Mouse (Mus musculus) frontal cortex, postnatal 14 days (tissue): Measurements from ENCODE around the gene Mapk8.

ENCODE experiments used
- DNase-seq, 2 experiments: peaks; one replicate each; pipeline ENCODE4 v3.0.0; 2022; ENCODE audit warnings: low spot score in 2 of 2

Gene Mapk8

GRCm38 (mm10) chr14:33348146-33348545 lies 98.8 kb downstream of the Mapk8 start:
- no peak for DNase-seq

- no peak for DNase-seq
Observed at GRCm38 (mm10) chr14:33347738-33348137, 99.2 kb downstream of the Mapk8 start.

- no peak for DNase-seq
Observed at GRCm38 (mm10) chr14:33346546-33346945, 100.4 kb downstream of the Mapk8 start.

GRCm38 (mm10) chr14:33343131-33343725 lies 103.7 kb downstream of the Mapk8 start:
- DNase-seq, result no peak

- DNase-seq, result no peak
Observed at GRCm38 (mm10) chr14:33338684-33339083, 108.3 kb downstream of the Mapk8 start.

GRCm38 (mm10) chr14:33335733-33336132 lies 111.2 kb downstream of the Mapk8 start:
- DNase-seq, result no peak

- DNase-seq, result no peak
Observed at GRCm38 (mm10) chr14:33334402-33334801, 112.6 kb downstream of the Mapk8 start.

GRCm38 (mm10) chr14:33333833-33334232 lies 113.1 kb downstream of the Mapk8 start:
- DNase-seq, result no peak

- DNase-seq, result no peak
Observed at GRCm38 (mm10) chr14:33331627-33332026, 115.3 kb downstream of the Mapk8 start.

- DNase-seq, result no peak
Observed at GRCm38 (mm10) chr14:33330986-33331385, 116.0 kb downstream of the Mapk8 start.

- DNase-seq, result no peak
Observed at GRCm38 (mm10) chr14:33329297-33329805, 117.6 kb downstream of the Mapk8 start.

- DNase-seq, result no peak
Observed at GRCm38 (mm10) chr14:33328369-33328768, 118.6 kb downstream of the Mapk8 start.
